Mouse (Mus musculus): ENCODE data around the gene Filip1l. TPM values are rescaled to one million over a fixed set of nuclear protein-coding genes. Genes with fewer than 3 reads are reported as not detected.

The Filip1l gene
- polyA plus RNA-seq, 1 experiment from 2014 or later: 9.8 TPM

DNA sequence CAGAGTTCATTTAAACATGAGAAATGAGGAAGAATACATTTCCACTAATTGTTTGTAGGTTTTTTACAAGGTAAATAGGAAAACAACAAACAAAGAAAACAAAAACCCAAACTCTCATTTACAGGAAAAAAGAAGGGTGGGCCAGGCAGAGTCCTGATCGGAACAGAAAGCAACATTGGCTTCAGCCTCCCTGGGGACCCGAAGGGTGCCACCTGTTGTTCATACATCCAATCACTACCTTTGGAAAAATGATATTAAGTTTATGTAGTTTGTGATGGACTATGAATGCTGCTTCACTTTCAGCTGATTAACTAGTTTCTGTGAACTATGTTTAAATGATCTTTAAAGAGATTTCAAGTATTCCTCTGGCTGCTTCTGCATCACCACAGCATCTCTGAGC is 198.7 kb downstream of the Filip1l start:
- Histone ChIP-seq H3K9ac (no peak overlapping the region), H3K4me2 (replicated peaks) (no peak overlapping the region), H3K9me3 (replicated peaks) (no peaks in the 10 kb centered on the region), H3K4me3 (no peak overlapping the region), H3K27ac (no peak overlapping the region), H3K27me3 (no peaks in the 10 kb centered on the region), H3K36me3 (no peaks in the 10 kb centered on the region), H3K4me1 (peaks cover 2% of the 10 kb centered on the region; the same call in 1 of the 2 replicates)
- ATAC-seq (ENCODE audit: low FRiP score): no peak
- WGBS: 78% methylated on average over 2 of the region's 2 CpGs

DNA sequence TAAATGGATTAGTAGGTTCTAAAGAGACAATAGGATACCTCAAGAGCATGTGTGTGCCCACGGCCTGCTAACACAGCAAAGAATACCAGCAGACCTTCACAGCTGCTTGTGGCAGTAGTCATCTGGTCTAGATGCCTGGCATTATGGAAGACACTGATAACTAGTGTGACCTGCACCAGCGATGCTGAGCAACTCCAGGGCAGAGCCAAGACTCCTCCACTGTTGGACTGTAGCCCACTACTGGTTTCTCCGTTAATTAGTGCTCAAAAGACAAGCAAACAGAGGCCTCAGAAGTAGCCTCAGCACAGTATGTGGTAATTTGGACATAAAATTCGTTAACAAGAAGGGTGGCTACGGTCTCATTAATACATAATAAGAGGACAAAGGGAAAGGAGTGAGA is 199.8 kb downstream of the Filip1l start:
- 82% methylated on average over 5 of the region's 5 CpGs for WGBS
- H3K4me3 ChIP-seq: no peak overlapping the region
- no peaks in the 10 kb centered on the region for H3K36me3 ChIP-seq
- no peak overlapping the region for H3K9ac ChIP-seq
- H3K27me3 ChIP-seq: no peaks in the 10 kb centered on the region
- no peak overlapping the region for H3K4me2 ChIP-seq (replicated peaks)
- no peak overlapping the region for H3K27ac ChIP-seq
- H3K4me1 ChIP-seq: peaks cover 2% of the 10 kb centered on the region; the same call in 1 of the 2 replicates
- H3K9me3 ChIP-seq (replicated peaks): no peaks in the 10 kb centered on the region
- ATAC-seq (ENCODE audit: low FRiP score): no peak

- Histone ChIP-seq H3K27me3 (no peaks in the 10 kb centered on the region), H3K4me3 (no peak overlapping the region), H3K4me1 (peaks cover 2% of the 10 kb centered on the region; the same call in 1 of the 2 replicates), H3K9ac (no peak overlapping the region), H3K36me3 (no peaks in the 10 kb centered on the region), H3K4me2 (replicated peaks) (no peak overlapping the region), H3K9me3 (replicated peaks) (no peaks in the 10 kb centered on the region), H3K27ac (no peak overlapping the region)
- no peak for ATAC-seq (ENCODE audit: low FRiP score)
Observed at GRCm38 (mm10) chr16:57553235-57553634, 200.3 kb downstream of the Filip1l start.

DNA sequence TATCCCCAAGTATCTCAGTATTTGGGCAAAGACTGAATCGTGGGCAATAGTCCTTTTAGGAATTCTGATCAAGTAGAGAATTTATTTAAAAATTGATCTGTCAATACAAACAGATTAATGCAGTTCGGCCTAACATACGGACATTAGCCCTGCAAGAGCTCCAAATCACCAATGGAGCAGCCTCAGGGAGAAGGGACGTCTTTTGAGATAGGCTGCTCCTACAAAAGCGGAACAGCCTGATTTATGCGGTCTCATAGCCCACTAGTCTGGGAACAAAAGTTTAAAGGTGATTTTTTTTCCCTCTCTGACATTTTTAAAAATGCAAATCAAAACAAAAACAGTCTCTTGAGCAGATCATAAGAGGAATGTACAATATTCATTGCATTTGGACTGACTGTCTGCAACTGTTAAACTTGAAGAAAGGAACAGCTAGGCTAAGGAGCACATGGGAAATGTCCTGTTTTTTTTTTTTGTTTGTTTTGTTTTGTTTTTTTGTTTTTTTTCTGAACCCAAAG is 202.1 kb downstream of the Filip1l start:
- WGBS: 61% methylated on average over 6 of the region's 6 CpGs
- Histone ChIP-seq H3K27me3 (no peaks in the 10 kb centered on the region), H3K27ac (no peak overlapping the region), H3K36me3 (no peaks in the 10 kb centered on the region), H3K4me1 (no peaks in the 10 kb centered on the region), H3K4me2 (replicated peaks) (no peak overlapping the region), H3K9ac (no peak overlapping the region), H3K9me3 (replicated peaks) (no peaks in the 10 kb centered on the region), H3K4me3 (no peak overlapping the region)
- ATAC-seq (ENCODE audit: low FRiP score): no peak

DNA sequence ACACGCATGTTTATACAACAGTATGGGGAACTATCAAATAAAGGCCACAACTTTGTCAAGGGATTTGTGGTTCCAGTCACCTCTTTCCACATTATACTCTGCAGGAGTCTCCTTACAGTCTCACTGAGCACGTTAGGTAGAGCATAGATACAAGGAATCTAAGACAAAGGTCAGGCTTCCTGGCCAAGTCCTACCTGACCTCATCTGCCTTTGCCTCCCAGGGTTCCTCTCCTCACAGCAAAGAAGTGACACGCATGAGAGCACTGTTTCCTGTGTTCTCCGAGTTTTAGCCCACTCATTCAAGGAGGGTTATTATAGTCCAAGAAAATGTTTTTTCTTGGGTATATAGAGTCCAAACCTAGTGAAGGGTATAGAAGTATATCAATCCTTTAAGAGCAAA is 202.8 kb downstream of the Filip1l start:
- Histone ChIP-seq H3K36me3 (no peaks in the 10 kb centered on the region), H3K4me2 (replicated peaks) (no peak overlapping the region), H3K9me3 (replicated peaks) (no peaks in the 10 kb centered on the region), H3K4me1 (no peaks in the 10 kb centered on the region), H3K27me3 (no peaks in the 10 kb centered on the region), H3K9ac (no peak overlapping the region), H3K4me3 (no peak overlapping the region), H3K27ac (no peak overlapping the region)
- 58% methylated on average over 4 of the region's 4 CpGs for WGBS
- ATAC-seq (ENCODE audit: low FRiP score): no peak

DNA sequence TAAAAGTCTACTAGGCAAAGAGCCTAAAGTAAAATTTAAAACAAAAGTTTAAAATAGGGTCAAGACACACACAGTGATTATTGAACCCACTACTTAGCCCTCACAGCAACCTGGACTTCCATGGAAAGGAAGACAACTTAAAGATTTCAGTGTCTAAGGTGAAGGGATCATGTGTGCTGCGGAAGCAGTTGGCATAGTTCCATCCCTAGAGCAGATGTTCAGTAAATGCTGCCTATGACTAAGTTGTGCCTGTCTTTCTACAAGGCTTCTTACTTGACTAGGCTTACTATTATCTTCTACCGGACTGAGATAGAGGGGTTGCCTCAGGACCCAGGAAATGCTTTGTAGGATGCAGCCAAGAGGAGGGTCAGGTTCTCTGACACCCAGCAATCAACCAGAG is 203.4 kb downstream of the Filip1l start:
- Histone ChIP-seq H3K4me2 (replicated peaks) (no peak overlapping the region), H3K4me1 (no peaks in the 10 kb centered on the region), H3K27ac (no peak overlapping the region), H3K9ac (no peak overlapping the region), H3K9me3 (replicated peaks) (no peaks in the 10 kb centered on the region), H3K27me3 (no peaks in the 10 kb centered on the region), H3K4me3 (no peak overlapping the region), H3K36me3 (no peaks in the 10 kb centered on the region)
- ATAC-seq (ENCODE audit: low FRiP score): no peak
- WGBS: 91% methylated on average over 2 of the region's 2 CpGs

DNA sequence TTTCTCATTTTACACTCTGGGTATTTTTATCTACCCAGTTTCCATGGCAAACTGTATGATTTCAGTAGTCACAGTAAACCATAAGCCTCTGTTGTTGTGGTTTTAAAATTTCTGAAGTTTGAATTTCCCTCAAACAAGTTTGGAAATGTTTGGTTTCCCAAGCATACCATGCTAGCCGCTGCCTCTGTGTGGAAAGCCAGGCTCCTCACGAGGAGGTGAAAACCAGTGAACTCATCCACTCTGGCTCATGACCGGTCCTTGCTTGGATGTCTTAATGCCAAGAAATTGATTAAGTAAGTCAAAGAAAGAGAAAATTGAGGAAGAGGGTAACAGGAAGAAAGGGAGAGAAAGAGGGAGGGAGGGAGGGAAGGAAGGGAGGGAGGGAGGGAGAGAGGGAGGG is 205.4 kb downstream of the Filip1l start:
- H3K9ac ChIP-seq: no peak overlapping the region
- no peaks in the 10 kb centered on the region for H3K9me3 ChIP-seq (replicated peaks)
- H3K4me1 ChIP-seq: no peaks in the 10 kb centered on the region
- ATAC-seq (ENCODE audit: low FRiP score): no peak
- no peak overlapping the region for H3K4me3 ChIP-seq
- 88% methylated on average over 3 of the region's 3 CpGs for WGBS
- H3K27ac ChIP-seq: no peak overlapping the region
- H3K4me2 ChIP-seq (replicated peaks): no peak overlapping the region
- no peaks in the 10 kb centered on the region for H3K36me3 ChIP-seq
- H3K27me3 ChIP-seq: no peaks in the 10 kb centered on the region

- H3K9ac ChIP-seq: no peak overlapping the region
- no peak overlapping the region for H3K4me2 ChIP-seq (replicated peaks)
- no peaks in the 10 kb centered on the region for H3K27me3 ChIP-seq
- H3K27ac ChIP-seq: no peak overlapping the region
- ATAC-seq (ENCODE audit: low FRiP score): no peak
- no peaks in the 10 kb centered on the region for H3K4me1 ChIP-seq
- H3K36me3 ChIP-seq: no peaks in the 10 kb centered on the region
- no peak overlapping the region for H3K4me3 ChIP-seq
- H3K9me3 ChIP-seq (replicated peaks): no peaks in the 10 kb centered on the region
- WGBS: 90% methylated on average over 1 of the region's 1 CpGs
Observed at GRCm38 (mm10) chr16:57560185-57560584, 207.3 kb downstream of the Filip1l start.

DNA sequence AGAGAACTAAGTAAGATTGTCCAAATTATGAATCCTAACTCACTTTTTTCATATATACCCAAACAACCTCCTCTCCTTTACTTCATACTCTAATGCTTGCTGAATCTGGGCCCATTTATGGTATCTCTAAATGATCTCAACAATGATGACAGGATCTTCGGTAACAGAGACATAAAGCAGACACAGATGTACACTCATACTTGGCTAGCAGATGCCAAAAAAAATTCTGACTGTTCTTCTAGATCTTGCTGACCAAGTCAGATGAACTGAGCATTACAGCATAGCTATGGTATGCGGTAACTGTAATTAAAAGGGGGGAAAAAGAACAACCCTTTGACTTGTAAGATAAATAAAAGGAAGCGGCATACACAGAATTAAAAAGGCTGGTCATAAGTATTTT is 210.6 kb downstream of the Filip1l start:
- Histone ChIP-seq H3K27me3 (no peaks in the 10 kb centered on the region), H3K9me3 (replicated peaks) (no peaks in the 10 kb centered on the region), H3K4me1 (no peaks in the 10 kb centered on the region), H3K4me2 (replicated peaks) (no peak overlapping the region), H3K36me3 (no peaks in the 10 kb centered on the region), H3K9ac (no peak overlapping the region), H3K4me3 (no peak overlapping the region), H3K27ac (no peak overlapping the region)
- no peak for ATAC-seq (ENCODE audit: low FRiP score)
- whole genome bisulfite sequencing: 90% methylated on average over 3 of the region's 3 CpGs

GRCm38 (mm10) chr16:57564807-57565206 is 211.9 kb downstream of the Filip1l start:
- Histone ChIP-seq H3K27me3 (no peaks in the 10 kb centered on the region), H3K9me3 (replicated peaks) (no peaks in the 10 kb centered on the region), H3K4me1 (no peaks in the 10 kb centered on the region), H3K4me3 (no peak overlapping the region), H3K36me3 (0 out of 2 replicates have a peak, but pooled peaks cover 1% of the 10 kb centered on the region), H3K4me2 (replicated peaks) (no peak overlapping the region), H3K9ac (no peak overlapping the region), H3K27ac (no peak overlapping the region)
- 76% methylated on average over 1 of the region's 1 CpGs for WGBS
- ATAC-seq (ENCODE audit: low FRiP score): no peak

- H3K4me1 ChIP-seq: no peaks in the 10 kb centered on the region
- 0 out of 2 replicates have a peak, but pooled peaks cover 3% of the 10 kb centered on the region for H3K36me3 ChIP-seq
- no peak overlapping the region for H3K4me2 ChIP-seq (replicated peaks)
- 82% methylated on average over 3 of the region's 3 CpGs for WGBS
- no peak overlapping the region for H3K9ac ChIP-seq
- H3K27ac ChIP-seq: no peak overlapping the region
- no peaks in the 10 kb centered on the region for H3K9me3 ChIP-seq (replicated peaks)
- no peak for ATAC-seq (ENCODE audit: low FRiP score)
- no peak overlapping the region for H3K4me3 ChIP-seq
- H3K27me3 ChIP-seq: no peaks in the 10 kb centered on the region
Observed at GRCm38 (mm10) chr16:57566215-57566614, 213.3 kb downstream of the Filip1l start.

- no peaks in the 10 kb centered on the region for H3K4me1 ChIP-seq
- H3K27me3 ChIP-seq: no peaks in the 10 kb centered on the region
- no peak for ATAC-seq (ENCODE audit: low FRiP score)
- WGBS: 94% methylated on average over 7 of the region's 7 CpGs
- H3K9ac ChIP-seq: no peak overlapping the region
- H3K27ac ChIP-seq: no peak overlapping the region
- no peak overlapping the region for H3K4me2 ChIP-seq (replicated peaks)
- no peaks in the 10 kb centered on the region for H3K9me3 ChIP-seq (replicated peaks)
- H3K4me3 ChIP-seq: no peak overlapping the region
- 0 out of 2 replicates have a peak, but pooled peaks cover 3% of the 10 kb centered on the region for H3K36me3 ChIP-seq
Observed at GRCm38 (mm10) chr16:57568648-57569404, 215.9 kb downstream of the Filip1l start.

DNA sequence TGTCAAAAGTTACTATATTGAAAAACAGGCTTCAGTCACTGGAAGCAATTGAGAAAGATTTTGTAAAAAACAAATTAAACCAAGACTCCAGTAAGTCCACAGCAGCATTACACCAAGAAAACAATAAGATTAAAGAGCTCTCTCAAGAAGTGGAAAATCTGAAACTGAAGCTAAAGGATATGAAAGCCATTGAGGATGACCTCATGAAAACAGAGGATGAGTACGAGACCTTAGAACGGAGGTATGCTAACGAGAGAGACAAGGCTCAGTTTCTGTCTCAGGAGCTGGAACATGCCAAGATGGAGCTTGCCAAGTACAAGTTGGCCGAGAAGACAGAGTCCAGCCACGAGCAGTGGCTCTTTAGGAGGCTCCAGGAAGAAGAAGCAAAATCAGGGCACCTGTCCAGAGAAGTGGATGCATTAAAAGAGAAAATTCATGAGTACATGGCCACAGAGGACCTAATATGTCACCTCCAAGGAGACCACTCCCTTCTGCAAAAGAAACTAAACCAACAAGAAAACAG is 218.0 kb downstream of the Filip1l start:
- no peak overlapping the region for H3K9ac ChIP-seq
- no peak overlapping the region for H3K4me2 ChIP-seq (replicated peaks)
- no peaks in the 10 kb centered on the region for H3K9me3 ChIP-seq (replicated peaks)
- H3K4me1 ChIP-seq: no peaks in the 10 kb centered on the region
- H3K36me3 ChIP-seq: 0 out of 2 replicates have a peak, but pooled peaks cover 3% of the 10 kb centered on the region
- ATAC-seq (ENCODE audit: low FRiP score): no peak
- H3K27me3 ChIP-seq: no peaks in the 10 kb centered on the region
- H3K4me3 ChIP-seq: no peak overlapping the region
- no peak overlapping the region for H3K27ac ChIP-seq
- 88% methylated on average over 5 of the region's 5 CpGs for WGBS

All from hindbrain, embryonic 12.5 days (tissue).